Mouse (Mus musculus) heart, adult 2 months (tissue): ENCODE data around the gene Acvr2b.

Experiments used
- CTCF ChIP-seq: fragments of 200-600 bp; IDR thresholded peaks from 2 replicates; pipeline ENCODE4 v1.8.1; 2022; ENCODE audit warnings: antibody characterized with exemption, mild to moderate bottlenecking, moderate library complexity
- POLR2A ChIP-seq: fragments of 200-500 bp; IDR thresholded peaks from 2 replicates; pipeline ENCODE4 v1.6.1; 2011; ENCODE audit warnings: mild to moderate bottlenecking, low read depth, low read length, control low read depth; ENCODE audit not compliant: insufficient read depth

DNA sequence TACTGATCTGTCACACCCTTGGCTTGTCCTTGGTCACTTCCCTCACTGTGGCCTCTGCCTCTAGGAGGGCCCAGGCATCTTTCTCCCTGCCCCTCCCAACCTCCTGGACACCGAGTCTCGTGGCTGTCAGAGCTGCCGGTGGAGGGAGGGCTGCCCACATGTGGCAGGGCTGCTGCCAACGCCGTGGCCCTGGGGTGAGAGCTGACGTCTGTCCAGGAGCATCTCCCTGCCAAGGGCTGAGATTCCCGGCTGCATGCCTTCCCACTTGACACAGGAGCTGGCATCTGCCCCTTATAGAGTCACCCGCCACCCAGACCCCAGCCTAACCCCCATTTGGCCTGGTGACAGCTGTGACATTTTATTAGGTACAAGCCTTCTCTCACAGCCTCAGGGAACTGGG lies 77.4 kb downstream of the Acvr2b start:
- TF ChIP-seq CTCF: no peak
- no peak; the same call in 1 of the 2 replicates for TF ChIP-seq POLR2A
